Mouse (Mus musculus) heart, adult 2 months (tissue): ENCODE data around the gene Gm3187. TPM values are rescaled to one million over a fixed set of nuclear protein-coding genes. Genes with fewer than 3 reads are reported as not detected.
"Not testable (repeated sequence)": the region's sequence is repeated elsewhere in the genome, so short reads cannot be mapped to it uniquely, and the experiment has no call there.

Source experiments
- DNase-seq, 2 experiments: peaks; one replicate each; pipeline ENCODE4 v3.0.0; 2021
- H3K27ac ChIP-seq: fragments of 200-600 bp; 2 replicates; pipeline ENCODE4 v1.8.1; 2022
- H3K27me3 ChIP-seq: fragments of 200-500 bp; 2 replicates; pipeline ENCODE4 v1.6.1; 2012; ENCODE audit warnings: mild to moderate bottlenecking, low read length, inconsistent platforms, mixed read lengths; ENCODE audit not compliant: control insufficient read depth, insufficient read depth
- H3K36me3 ChIP-seq: fragments of 200-500 bp; 2 replicates; pipeline ENCODE4 v1.6.1; 2012; ENCODE audit warnings: low read length, inconsistent platforms; ENCODE audit not compliant: control insufficient read depth, insufficient read depth
- H3K4me1 ChIP-seq: fragments of 200-500 bp; 2 replicates; pipeline ENCODE4 v1.6.1; 2011; ENCODE audit warnings: low read length; ENCODE audit not compliant: control insufficient read depth, insufficient read depth
- H3K4me3 ChIP-seq: fragments of 200-600 bp; 2 replicates; pipeline ENCODE4 v1.8.1; 2022
- H3K79me2 ChIP-seq: fragments of 200-500 bp; replicated peaks from 2 replicates; pipeline ENCODE4 v1.6.1; 2012; ENCODE audit warnings: mild to moderate bottlenecking, inconsistent platforms, low read length, moderate library complexity, mixed read lengths; ENCODE audit not compliant: control insufficient read depth, insufficient read depth
- H3K9ac ChIP-seq: fragments of 200-500 bp; 2 replicates; pipeline ENCODE4 v1.6.1; 2012; ENCODE audit warnings: low read depth, mild to moderate bottlenecking, control low read depth, inconsistent platforms, low read length, mixed read lengths
- WGBS: fragments of 180-500 bp; shearing (Covaris S2); methylation state at CpG from one replicate; pipeline ENCODE4 v1.1.7; 2018; 5-methylcytosine and 5-hydroxymethylcytosine counted together
- intact Hi-C: fragments of 180-260 bp; cut with DNase I; formaldehyde crosslinking; loops from one replicate; pipeline ENCODE4 v1.15.1; 2025
- long read RNA-seq: library from polyadenylated mRNA; stranded (forward); transcript quantifications from one replicate; pipeline ENCODE4 v2.0.0, GENCODE M21; 2021
- polyA plus RNA-seq: library from polyadenylated mRNA; depleted of rRNA; stranded (reverse); fragments of >200 nt; gene quantifications from 2 replicates; pipeline ENCODE4 v1.2.3, GENCODE M21; 2012; rRNA removed
- total RNA-seq, 2 experiments: library from RNA; stranded (reverse); gene quantifications; 2 replicates each; pipeline ENCODE4 v1.2.3; 2021

Gm3187 gene
- not detected for total RNA-seq
- polyA plus RNA-seq = not detected in 2 replicates
- long read RNA-seq = 0 reads

GRCm38 (mm10) chr14:5483907-5484306 lies at the start of gene Gm3187:
Gm3187 (plus strand) TSS chr14:5484207.
- H3K79me2 ChIP-seq, H3K4me1 ChIP-seq, intact Hi-C loops, H3K27me3 ChIP-seq, H3K4me3 ChIP-seq, H3K27ac ChIP-seq, H3K9ac ChIP-seq, H3K36me3 ChIP-seq, DNase-seq: not testable (repeated sequence)
- 74% methylated on average over 4 of the region's 5 CpGs for WGBS

DNA sequence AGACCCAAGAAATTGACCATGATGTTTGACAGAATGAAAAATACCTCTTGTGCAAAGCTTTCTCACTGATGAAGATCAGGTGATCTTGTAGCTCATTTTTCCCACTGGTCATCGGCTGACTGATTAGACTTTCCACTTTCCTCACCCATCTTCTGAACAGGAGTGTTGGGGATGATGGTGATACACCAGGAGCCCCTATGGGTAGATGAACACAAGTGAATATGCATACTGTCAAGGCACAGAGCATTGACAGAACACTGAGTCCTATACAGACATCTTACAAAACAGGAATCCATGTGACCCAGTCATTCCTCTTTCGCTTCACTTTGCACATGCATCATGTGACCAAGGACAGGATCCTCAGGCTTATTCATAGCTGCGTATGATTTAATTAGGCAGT lies 28.6 kb upstream of the Gm3187 start, which contains the start of gene Gm3194:
TSS of gene Gm3194 (minus strand) at position 101 of the 400 bp plus-strand sequence.
- H3K4me3 ChIP-seq, H3K36me3 ChIP-seq, H3K79me2 ChIP-seq, H3K27ac ChIP-seq, H3K9ac ChIP-seq, H3K4me1 ChIP-seq, intact Hi-C loops, DNase-seq, H3K27me3 ChIP-seq: not testable (repeated sequence)
- WGBS = no CpG with 5 or more reads among the region's 3 CpGs

- H3K9ac ChIP-seq, H3K36me3 ChIP-seq, H3K4me3 ChIP-seq, H3K27ac ChIP-seq, H3K79me2 ChIP-seq, intact Hi-C loops, H3K27me3 ChIP-seq, DNase-seq, H3K4me1 ChIP-seq: not testable (repeated sequence)
- WGBS = no CpG with 5 or more reads among the region's 19 CpGs
These were observed 23.5 kb upstream of the Gm3187 start for GRCm38 (mm10) chr14:5460469-5460868.

GRCm38 (mm10) chr14:5477730-5478129 lies 6.3 kb upstream of the Gm3187 start, which contains the start of gene Gm8246:
Gm8246 (minus strand) TSS chr14:5477830.
- WGBS = no CpG with 5 or more reads among the region's 3 CpGs
- intact Hi-C loops, DNase-seq, H3K36me3 ChIP-seq, H3K79me2 ChIP-seq, H3K9ac ChIP-seq, H3K4me1 ChIP-seq, H3K4me3 ChIP-seq, H3K27ac ChIP-seq, H3K27me3 ChIP-seq: not testable (repeated sequence)

- intact Hi-C loops, H3K79me2 ChIP-seq: not testable (repeated sequence)
- no CpG with 5 or more reads among the region's 35 CpGs for WGBS
These were observed 17.4 kb downstream of the Gm3187 start, which contains the start of gene Gm3488 for GRCm38 (mm10) chr14:5501374-5501773. Gm3488 (plus strand) TSS chr14:5501674.

DNA sequence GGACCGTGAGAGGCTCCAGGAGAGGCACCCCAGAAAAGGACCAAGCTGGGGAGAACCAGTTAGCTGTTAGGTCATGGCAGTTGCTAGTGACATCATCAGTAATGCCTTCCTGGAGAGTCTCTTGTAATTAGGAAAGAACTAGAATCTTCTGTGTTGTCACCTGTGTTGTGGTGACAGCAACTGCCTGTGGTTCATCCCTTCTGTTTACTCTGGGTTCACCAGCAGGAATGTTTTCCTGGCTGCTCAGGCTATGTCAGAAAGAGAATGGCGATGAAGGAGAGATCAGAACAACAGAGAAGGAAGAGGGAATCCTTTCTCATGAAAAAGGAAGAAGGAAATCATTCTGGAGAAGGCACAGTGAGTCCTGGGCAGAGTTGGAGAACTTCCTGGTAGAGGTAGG lies 54.2 kb downstream of the Gm3187 start, which contains the start of gene Gm3532:
TSS of gene Gm3532 (plus strand) at position 301 of the 400 bp plus-strand sequence.
- DNase-seq, H3K27ac ChIP-seq, H3K36me3 ChIP-seq, intact Hi-C loops, H3K27me3 ChIP-seq, H3K79me2 ChIP-seq, H3K4me1 ChIP-seq, H3K4me3 ChIP-seq, H3K9ac ChIP-seq: not testable (repeated sequence)
- WGBS = no CpG with 5 or more reads among the region's 2 CpGs

More at GRCm38 (mm10) chr14:5501374-5501773, 17.4 kb downstream of the Gm3187 start, which contains the start of gene Gm3488:
- not testable (repeated sequence) for H3K4me3 ChIP-seq, H3K27ac ChIP-seq, H3K9ac ChIP-seq, H3K4me1 ChIP-seq, H3K27me3 ChIP-seq, H3K36me3 ChIP-seq, DNase-seq

Other genes starting within 250 kb of the Gm3187 start
- gene Gm3526, start 223.6 kb upstream of the Gm3187 start, total RNA-seq = not detected
- 0.06 TPM in 1 of 2 replicates, not detected in the other for gene Gm3526, start 223.6 kb upstream of the Gm3187 start, polyA plus RNA-seq
- gene Gm3542, start 149.3 kb upstream of the Gm3187 start, total RNA-seq = not detected
- gene Gm3542, start 149.3 kb upstream of the Gm3187 start, polyA plus RNA-seq = not detected in 2 replicates
- gene Gm3500, start 95.2 kb upstream of the Gm3187 start, total RNA-seq = not detected
- gene Gm3500, start 95.2 kb upstream of the Gm3187 start, polyA plus RNA-seq = 0.35 TPM in 1 of 2 replicates, not detected in the other
- gene Gm3194, start 28.7 kb upstream of the Gm3187 start, total RNA-seq = under 1 TPM; 0.32 to 0.34 TPM
- 0.29 and 0.43 TPM in 2 replicates for gene Gm3194, start 28.7 kb upstream of the Gm3187 start, polyA plus RNA-seq
- not detected for gene Gm8246, start 6.4 kb upstream of the Gm3187 start, total RNA-seq
- gene Gm8246, start 6.4 kb upstream of the Gm3187 start, polyA plus RNA-seq = not detected in 2 replicates
- gene Gm3488, start 17.5 kb downstream of the Gm3187 start, total RNA-seq = under 1 TPM in 1 of 2 experiments, not detected in 1; 0.18 TPM
- gene Gm3488, start 17.5 kb downstream of the Gm3187 start, polyA plus RNA-seq = 0.47 TPM in 1 of 2 replicates, not detected in the other
- gene Gm3532, start 54.3 kb downstream of the Gm3187 start, total RNA-seq = not detected
- not detected in 2 replicates for gene Gm3532, start 54.3 kb downstream of the Gm3187 start, polyA plus RNA-seq
- gene Gm8265, start 148.8 kb downstream of the Gm3187 start, total RNA-seq = not detected
- gene Gm8265, start 148.8 kb downstream of the Gm3187 start, polyA plus RNA-seq = not detected in 2 replicates
- not detected for gene Gm9603, start 203.2 kb downstream of the Gm3187 start, total RNA-seq
- gene Gm9603, start 203.2 kb downstream of the Gm3187 start, polyA plus RNA-seq = not detected in 2 replicates